Mouse (Mus musculus) heart, adult 2 months (tissue): ENCODE measurements around the gene Wwox.

ENCODE experiments used
- CTCF ChIP-seq: fragments of 200-600 bp; IDR thresholded peaks from 2 replicates; pipeline ENCODE4 v1.8.1; 2022; ENCODE audit warnings: antibody characterized with exemption, mild to moderate bottlenecking, moderate library complexity
- EP300 ChIP-seq: fragments of 200-500 bp; IDR thresholded peaks from 2 replicates; pipeline ENCODE4 v1.6.1; 2011; ENCODE audit warnings: low read depth, low read length, control low read depth; ENCODE audit not compliant: insufficient read depth
- POLR2A ChIP-seq: fragments of 200-500 bp; IDR thresholded peaks from 2 replicates; pipeline ENCODE4 v1.6.1; 2011; ENCODE audit warnings: mild to moderate bottlenecking, low read depth, low read length, control low read depth; ENCODE audit not compliant: insufficient read depth

GRCm38 (mm10) chr8:114673416-114673815 lies 234.0 kb downstream of the Wwox start:
- TF ChIP-seq CTCF (no peak), POLR2A (no peak), EP300 (no peak)
